Mouse (Mus musculus): ENCODE data around the gene Stk24.
"Not testable (repeated sequence)": the region's sequence is repeated elsewhere in the genome, so short reads cannot be mapped to it uniquely, and the experiment has no call there.

Stk24 gene

DNA sequence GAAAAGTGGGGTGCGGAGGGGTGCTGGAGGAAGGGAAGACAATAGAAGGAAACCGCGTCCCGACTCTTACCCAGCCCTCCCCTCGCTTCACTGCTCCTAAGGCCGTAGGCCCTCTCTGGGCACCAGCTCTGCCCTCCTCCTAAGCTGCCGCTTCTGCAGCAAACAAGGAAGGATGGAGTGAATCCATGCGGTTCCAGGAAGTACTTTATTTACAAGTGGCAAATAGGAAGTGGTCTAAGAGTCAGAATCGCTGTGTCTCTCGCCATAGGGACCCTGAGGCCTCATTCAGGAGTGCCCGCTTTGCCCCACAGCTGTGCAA is at the start of gene Stk24:
Gene Stk24 (minus strand): TSS at position 185 of the 319 bp plus-strand sequence.
- no peak for DNase-seq (ENCODE audit: low read depth in 1 of 2, low spot score in 2 of 2)

DNA sequence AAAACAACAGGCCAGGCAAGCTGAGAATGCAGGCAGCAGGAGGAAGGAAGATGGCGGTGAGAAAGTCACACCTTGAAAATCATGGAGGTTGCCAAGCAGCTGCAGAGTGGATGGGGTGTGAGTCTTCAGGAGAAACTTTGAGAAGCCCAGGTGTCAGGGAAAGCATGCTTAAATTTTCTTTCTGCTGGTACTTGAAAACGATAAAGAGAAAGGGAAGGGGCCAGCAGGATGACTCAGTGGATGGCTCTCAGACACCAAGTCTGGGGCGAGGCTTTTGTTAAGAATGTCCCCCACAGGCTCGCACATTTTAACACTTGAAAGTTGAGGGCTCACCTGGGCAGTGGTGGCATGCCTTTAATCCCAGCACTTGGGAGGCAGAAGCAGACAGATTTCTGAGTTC is 48.3 kb upstream of the Stk24 start:
- no peak for DNase-seq (ENCODE audit: low read depth in 1 of 2, low spot score in 2 of 2)

DNA sequence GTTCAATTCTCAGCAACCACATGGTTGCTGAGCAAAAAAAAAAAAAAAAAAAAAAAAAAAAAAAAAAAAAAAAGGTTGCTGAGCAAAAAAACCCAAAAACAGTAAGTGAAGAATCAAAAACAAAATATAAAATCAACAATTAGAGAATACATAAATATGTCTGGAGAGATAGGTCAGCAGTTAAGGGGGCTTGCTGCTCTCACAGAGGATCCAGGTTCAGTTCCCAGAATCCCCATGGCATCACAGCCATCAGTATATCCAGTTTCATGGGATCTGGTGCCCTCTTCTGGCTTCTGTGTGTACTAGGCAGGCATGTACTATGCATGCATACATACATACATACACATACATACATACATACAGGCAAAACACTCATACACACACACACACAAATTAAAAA is 46.9 kb upstream of the Stk24 start:
- no peak for DNase-seq (ENCODE audit: low read depth in 1 of 2, low spot score in 2 of 2)

- no peak for DNase-seq (ENCODE audit: low read depth in 1 of 2, low spot score in 2 of 2)
Measured at GRCm38 (mm10) chr14:121425004-121425793, 45.4 kb upstream of the Stk24 start.

DNA sequence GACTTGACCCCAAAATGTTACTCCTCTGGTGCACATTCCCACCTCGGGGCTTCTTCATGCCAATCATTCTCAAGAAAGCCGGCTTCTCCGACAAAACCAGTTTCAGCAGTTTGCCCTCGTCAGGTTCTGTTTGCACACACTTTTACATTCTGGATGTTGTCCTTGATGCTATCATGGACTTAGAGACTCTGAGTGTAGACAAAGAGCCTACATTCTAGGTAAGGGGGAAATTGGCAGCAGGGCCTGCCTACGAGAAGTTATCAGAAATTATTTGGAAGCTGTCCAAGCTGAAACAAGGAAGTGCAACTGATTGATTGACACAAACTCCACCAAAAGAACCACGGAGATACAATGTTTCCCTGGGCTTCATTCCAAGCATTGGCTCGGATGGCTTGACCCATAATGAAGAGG is 43.5 kb upstream of the Stk24 start:
- DNase-seq (ENCODE audit: low read depth in 1 of 2, low spot score in 2 of 2): peak in 1 of 2 experiments; percentile 35

DNA sequence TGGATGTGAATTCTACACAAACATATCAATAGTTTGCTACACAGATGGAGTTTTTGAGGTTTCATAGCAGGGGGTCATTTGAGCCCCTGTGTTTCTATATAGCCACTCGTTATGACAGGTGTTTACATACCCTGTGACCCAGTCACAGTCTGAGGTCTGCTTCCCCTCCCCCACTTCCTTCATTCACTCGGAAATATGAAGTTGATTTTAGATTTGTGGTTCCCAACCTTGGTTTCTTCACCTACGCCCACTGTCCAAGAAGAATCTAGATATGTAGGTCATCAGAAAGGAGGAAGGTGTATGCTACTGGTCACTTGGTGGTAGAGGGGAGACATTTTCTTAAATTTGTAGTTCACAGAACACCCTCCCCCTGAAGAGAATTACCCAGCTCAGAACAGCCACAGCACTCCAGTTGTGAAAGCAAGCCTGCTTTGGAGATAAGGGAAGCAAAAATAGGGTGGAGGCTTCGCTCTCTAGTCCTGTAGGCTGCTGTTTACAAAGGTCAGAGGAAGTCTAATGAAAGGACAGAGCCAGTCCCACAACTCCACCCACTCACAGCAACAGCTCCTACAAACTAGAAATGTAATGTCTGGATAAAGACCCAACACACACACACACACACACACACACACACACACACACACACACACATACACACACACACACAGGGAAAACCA is 43.0 kb upstream of the Stk24 start:
- peak; percentile 38 to 41 for DNase-seq (ENCODE audit: low read depth in 1 of 2, low spot score in 2 of 2)

- DNase-seq (ENCODE audit: low read depth in 1 of 2, low spot score in 2 of 2): no peak
Measured at GRCm38 (mm10) chr14:121422000-121422399, 42.2 kb upstream of the Stk24 start.

- DNase-seq (ENCODE audit: low read depth in 1 of 2, low spot score in 2 of 2): no peak
Measured at GRCm38 (mm10) chr14:121417594-121417993, 37.8 kb upstream of the Stk24 start.

DNA sequence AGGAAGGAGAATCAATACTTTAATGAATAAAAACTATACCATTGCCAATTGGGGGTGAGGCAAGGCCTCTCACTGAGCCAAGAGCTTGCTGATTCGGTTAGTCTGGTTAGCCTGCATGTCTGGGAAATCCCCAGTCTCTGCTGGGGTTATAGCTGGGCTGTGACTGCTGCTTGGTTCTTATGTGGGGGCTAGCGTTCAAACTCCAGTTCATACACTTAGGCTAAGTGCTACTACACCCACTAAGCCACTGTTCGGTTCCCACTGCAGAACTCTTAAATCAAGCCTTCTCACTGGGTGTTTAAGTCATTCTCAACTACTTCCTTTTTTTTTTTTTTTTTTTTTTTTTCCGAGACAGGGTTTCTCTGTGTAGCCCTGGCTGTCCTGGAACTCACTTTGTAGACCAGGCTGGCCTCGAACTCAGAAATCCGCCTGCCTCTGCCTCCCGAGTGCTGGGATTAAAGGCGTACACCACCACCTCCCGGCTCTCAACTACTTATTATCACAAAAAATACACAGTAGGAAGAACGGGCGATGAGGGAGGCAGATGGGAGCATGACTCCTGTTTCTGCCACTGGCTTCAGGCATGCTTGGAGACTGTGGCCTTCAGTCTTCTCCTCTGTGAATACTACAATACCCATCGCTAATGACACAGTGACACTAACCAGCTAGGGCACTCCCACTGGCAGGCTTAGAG is 37.0 kb upstream of the Stk24 start:
- DNase-seq (ENCODE audit: low read depth in 1 of 2, low spot score in 2 of 2): no peak

DNA sequence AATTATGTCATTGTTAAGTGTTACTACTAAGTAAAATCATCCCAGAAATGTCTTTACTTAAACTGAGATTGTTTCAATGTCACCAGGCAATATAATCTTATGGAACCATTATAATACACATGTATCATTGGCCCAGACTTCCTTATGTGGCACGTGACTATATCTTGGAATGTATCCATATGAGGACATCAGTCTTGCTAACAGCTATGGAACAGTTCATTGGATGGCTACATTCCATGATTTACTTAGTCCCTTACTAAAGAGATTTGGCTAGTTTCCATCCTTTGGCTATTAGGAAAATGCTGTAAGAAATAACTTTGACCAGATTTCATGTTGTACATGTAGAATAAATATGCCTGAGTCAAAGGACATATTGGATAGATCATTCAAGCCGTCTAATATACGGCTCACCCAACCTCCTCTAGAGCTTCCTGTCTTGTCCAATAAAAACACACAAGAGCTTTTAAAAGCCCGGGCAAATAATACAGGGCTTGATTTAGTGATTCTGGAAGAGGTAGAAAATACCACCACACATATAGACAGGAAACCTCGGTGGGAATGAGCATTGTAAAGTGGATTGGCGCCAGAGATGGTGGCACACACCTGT is 34.9 kb upstream of the Stk24 start:
- no peak for DNase-seq (ENCODE audit: low read depth in 1 of 2, low spot score in 2 of 2)

GRCm38 (mm10) chr14:121413726-121414125 is 33.9 kb upstream of the Stk24 start:
- not testable (repeated sequence) for DNase-seq (ENCODE audit: low read depth in 1 of 2, low spot score in 2 of 2)

DNA sequence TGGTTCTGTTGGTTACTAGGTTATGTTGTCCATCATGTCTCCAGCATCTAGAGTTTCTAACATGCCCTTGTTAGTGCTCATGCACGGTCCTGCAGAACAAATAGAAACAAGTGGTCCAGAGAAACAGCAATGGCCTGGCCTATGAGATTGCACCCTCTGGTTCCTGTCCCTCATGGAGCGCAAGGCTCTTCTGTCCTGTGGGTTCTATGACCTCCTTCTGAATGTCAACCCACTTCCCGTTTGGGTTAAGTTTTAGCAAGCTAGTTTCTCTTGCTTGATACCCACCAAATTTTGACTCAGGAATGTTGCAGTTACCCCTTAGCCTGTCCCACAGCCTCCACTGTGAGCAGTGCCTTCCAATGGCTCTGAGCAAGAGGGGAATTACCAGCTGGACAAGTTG is 29.1 kb upstream of the Stk24 start:
- DNase-seq (ENCODE audit: low read depth in 1 of 2, low spot score in 2 of 2): no peak

DNA sequence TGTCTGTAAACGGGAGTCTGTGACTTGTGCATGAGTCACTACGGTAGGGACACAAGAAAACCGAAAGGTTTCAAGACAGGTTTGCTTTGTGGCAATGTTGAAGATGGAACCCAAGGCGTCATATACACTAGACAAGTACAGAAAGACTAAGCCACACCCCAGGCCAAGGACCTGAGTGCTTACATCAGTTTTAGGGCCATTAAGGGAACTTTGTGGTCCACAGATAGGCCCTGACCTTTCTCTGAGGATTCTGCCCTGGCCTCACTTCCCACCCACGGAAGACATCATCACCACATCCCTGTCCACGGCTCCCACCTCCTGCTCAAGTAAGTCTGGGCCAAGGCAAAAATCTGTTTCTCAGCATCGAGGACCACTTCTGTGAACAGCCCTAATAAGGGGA is 27.1 kb upstream of the Stk24 start:
- DNase-seq (ENCODE audit: low read depth in 1 of 2, low spot score in 2 of 2): no peak

GRCm38 (mm10) chr14:121405546-121405945 is 25.7 kb upstream of the Stk24 start:
- DNase-seq (ENCODE audit: low read depth in 1 of 2, low spot score in 2 of 2): no peak

GRCm38 (mm10) chr14:121405120-121405519 is 25.3 kb upstream of the Stk24 start:
- DNase-seq (ENCODE audit: low read depth in 1 of 2, low spot score in 2 of 2): no peak

- DNase-seq (ENCODE audit: low read depth in 1 of 2, low spot score in 2 of 2): no peak
Measured at GRCm38 (mm10) chr14:121399676-121400075, 19.9 kb upstream of the Stk24 start.

DNA sequence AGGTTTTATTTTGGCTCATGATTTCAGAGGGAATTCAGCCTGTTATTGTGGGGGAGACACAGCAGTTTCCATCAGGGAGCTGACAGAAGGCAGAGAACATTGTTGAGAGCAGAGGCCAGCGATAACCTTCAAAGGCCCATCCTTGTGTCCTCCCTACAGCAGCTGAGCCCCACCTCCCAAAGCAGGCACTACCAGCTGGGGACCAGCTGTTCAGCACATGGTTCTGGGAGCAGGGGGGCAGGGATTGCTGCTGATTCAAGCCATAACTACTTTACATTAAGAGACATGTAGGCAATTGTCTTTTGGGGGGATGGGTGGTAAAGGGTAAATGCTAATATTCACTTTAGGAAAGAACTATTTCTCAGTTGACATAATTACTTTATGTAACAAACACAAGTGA is 17.7 kb upstream of the Stk24 start:
- DNase-seq (ENCODE audit: low read depth in 1 of 2, low spot score in 2 of 2): no peak

DNA sequence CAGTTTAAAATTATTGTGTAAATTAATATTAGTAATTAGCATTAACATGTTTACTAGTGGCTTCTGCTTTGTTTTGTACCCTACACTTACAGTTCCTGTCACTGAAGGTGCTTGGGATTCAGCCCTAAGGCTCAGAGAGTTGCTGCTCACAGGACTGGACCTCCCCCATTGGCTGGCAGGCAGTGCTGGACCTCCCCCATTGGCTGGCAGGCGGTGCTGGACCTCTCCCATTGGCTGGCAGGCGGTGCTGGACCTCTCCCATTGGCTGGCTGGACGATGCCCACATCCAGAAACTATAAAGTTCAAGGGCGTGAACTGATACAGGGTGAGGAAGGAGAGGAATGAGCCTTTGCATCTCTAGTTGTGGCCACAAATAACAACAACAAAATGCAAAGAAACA is 15.3 kb upstream of the Stk24 start:
- no peak for DNase-seq (ENCODE audit: low read depth in 1 of 2, low spot score in 2 of 2)

- DNase-seq (ENCODE audit: low read depth in 1 of 2, low spot score in 2 of 2): no peak
Measured at GRCm38 (mm10) chr14:121391927-121392326, 12.1 kb upstream of the Stk24 start.

- DNase-seq (ENCODE audit: low read depth in 1 of 2, low spot score in 2 of 2): no peak
Measured at GRCm38 (mm10) chr14:121387760-121388159, 7.9 kb upstream of the Stk24 start.

DNA sequence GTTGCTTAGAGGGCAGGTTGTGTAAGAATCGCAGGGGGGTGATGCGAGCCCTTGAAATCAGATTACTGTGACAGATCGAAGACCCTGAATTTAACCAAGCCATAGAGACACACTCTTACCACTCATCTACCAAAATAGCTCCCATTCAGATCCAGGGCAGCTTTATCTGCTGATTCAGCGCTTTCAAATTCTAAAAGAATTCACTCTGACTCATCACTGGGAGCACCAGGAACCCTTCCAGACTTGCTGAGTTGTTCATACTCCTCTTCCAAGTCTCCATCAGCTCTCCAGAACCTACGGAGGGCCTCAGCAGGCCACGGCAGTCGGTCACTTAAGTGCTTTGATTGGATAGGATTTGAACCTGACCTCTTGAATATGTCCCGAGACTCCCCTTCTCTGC is 5.6 kb upstream of the Stk24 start:
- no peak for DNase-seq (ENCODE audit: low read depth in 1 of 2, low spot score in 2 of 2)

- DNase-seq (ENCODE audit: low read depth in 1 of 2, low spot score in 2 of 2): no peak
Measured at GRCm38 (mm10) chr14:121383801-121384200, 4.0 kb upstream of the Stk24 start.

All from monocyte, adult 2 months (primary cell).